ENCODE assay signal across 14 mouse cellular contexts in genomic region chr7:92280925-92281324, GRCm38 (mm10).
A peak's percentile ranks its signal among the peaks of the same experiment; 100 is the strongest.
DNase-seq lines count a peak whose midpoint lies in the region; ATAC-seq and TF ChIP-seq lines count a peak whose summit lies in the region.
"Had no signal": no experiment of that assay in that cellular context is flagged by ENCODE, and none has a peak within 500 bp of the region (broad histone marks: within the 10 kb centered on the region; RNA-seq: fewer than 3 reads in every experiment).

No protein-coding gene starts in this region.

- no peak overlapping the region for H3K4me3 ChIP-seq in hindbrain, embryonic 10.5 days
- H3K4me3 ChIP-seq in hindbrain, embryonic 13.5 days, result no peak overlapping the region
- H3K4me3 ChIP-seq in neural tube, embryonic 15.5 days (replicated peaks), result no peak overlapping the region
- H3K4me3 ChIP-seq in hindbrain, embryonic 16.5 days (ENCODE audit: low read length), result no peak overlapping the region
- H3K4me3 ChIP-seq in left cerebral cortex, adult 2 months, result no peak overlapping the region
- H3K4me3 ChIP-seq: heart, adult 2 months; intestine, embryonic 15.5 days; liver, embryonic 15.5 days had no signal

- H3K9me3 ChIP-seq in hindbrain, embryonic 10.5 days, result no peaks in the 10 kb centered on the region
- no peaks in the 10 kb centered on the region for H3K9me3 ChIP-seq in hindbrain, embryonic 13.5 days
- no peaks in the 10 kb centered on the region for H3K9me3 ChIP-seq in neural tube, embryonic 15.5 days (replicated peaks)
- H3K9me3 ChIP-seq in hindbrain, embryonic 16.5 days (ENCODE audit: control insufficient read depth, low read length), result no peaks in the 10 kb centered on the region
- H3K9me3 ChIP-seq: intestine, embryonic 15.5 days; liver, embryonic 15.5 days had no signal

- H3K27ac ChIP-seq in hindbrain, embryonic 10.5 days, result no peak overlapping the region
- H3K27ac ChIP-seq in hindbrain, embryonic 13.5 days, result no peak overlapping the region
- H3K27ac ChIP-seq in neural tube, embryonic 15.5 days (replicated peaks), result no peak overlapping the region
- no peak overlapping the region for H3K27ac ChIP-seq in hindbrain, embryonic 16.5 days (ENCODE audit: low read depth, low read length)
- H3K27ac ChIP-seq in left cerebral cortex, adult 2 months, result no peak overlapping the region
- H3K27ac ChIP-seq: heart, adult 2 months; intestine, embryonic 15.5 days; liver, embryonic 15.5 days had no signal

- no peak overlapping the region for H3K4me2 ChIP-seq in hindbrain, embryonic 13.5 days
- no peak overlapping the region for H3K4me2 ChIP-seq in neural tube, embryonic 15.5 days
- H3K4me2 ChIP-seq in hindbrain, embryonic 16.5 days (ENCODE audit: low read length), result no peak overlapping the region
- H3K4me2 ChIP-seq: intestine, embryonic 15.5 days; liver, embryonic 15.5 days had no signal

- ATAC-seq in hindbrain, embryonic 13.5 days (ENCODE audit: low FRiP score), result no peak
- no peak for ATAC-seq in neural tube, embryonic 15.5 days (ENCODE audit: low FRiP score)
- peak; percentile 43; the same call in 1 of the 2 replicates for ATAC-seq in hindbrain, embryonic 16.5 days
- ATAC-seq in megakaryocyte progenitor cell, adult 5-6 weeks (replicated peaks; ENCODE audit: poor library complexity), result no peak
- ATAC-seq: forebrain, postnatal 0 days; intestine, embryonic 15.5 days had no signal

- no peak overlapping the region for H3K9ac ChIP-seq in hindbrain, embryonic 13.5 days
- no peak overlapping the region for H3K9ac ChIP-seq in neural tube, embryonic 15.5 days (replicated peaks)
- H3K9ac ChIP-seq in hindbrain, embryonic 16.5 days (ENCODE audit: low read depth, low read length), result no peak overlapping the region
- H3K9ac ChIP-seq: forebrain, postnatal 0 days; intestine, embryonic 15.5 days; liver, embryonic 15.5 days had no signal

- no peaks in the 10 kb centered on the region for H3K27me3 ChIP-seq in hindbrain, embryonic 10.5 days (ENCODE audit: insufficient read depth, poor library complexity, severe bottlenecking)
- H3K27me3 ChIP-seq in hindbrain, embryonic 13.5 days, result no peaks in the 10 kb centered on the region
- no peaks in the 10 kb centered on the region for H3K27me3 ChIP-seq in neural tube, embryonic 15.5 days (replicated peaks)
- no peaks in the 10 kb centered on the region for H3K27me3 ChIP-seq in hindbrain, embryonic 16.5 days (replicated peaks; ENCODE audit: control insufficient read depth, insufficient read depth, low read length)
- H3K27me3 ChIP-seq: intestine, embryonic 15.5 days; liver, embryonic 15.5 days had no signal

- DNase-seq in hindbrain, embryonic 10.5 days (ENCODE audit: low spot score), result peak; percentile 24
- peak; percentile 26 for DNase-seq in neural tube, embryonic 10.5 days (ENCODE audit: extremely low spot score, low spot score)
- DNase-seq in left cerebral cortex, adult 2 months (ENCODE audit: extremely low spot score in 1 of 2, low spot score in 2 of 2), result no peak
- DNase-seq in layer of hippocampus, adult 9-10 months (ENCODE audit: low spot score), result no peak
- DNase-seq: adrenal gland, postnatal 10 days; forebrain, postnatal 0 days; heart, adult 2 months; spleen, adult 18-20 months had no signal

- WGBS in hindbrain, embryonic 10.5 days, result 34% methylated on average over 7 of the region's 7 CpGs
- WGBS in hindbrain, embryonic 13.5 days, result 25% methylated on average over 7 of the region's 7 CpGs
- 33% methylated on average over 7 of the region's 7 CpGs for WGBS in neural tube, embryonic 15.5 days
- WGBS in hindbrain, embryonic 16.5 days, result 23% methylated on average over 7 of the region's 7 CpGs

- intact Hi-C loops in left cerebral cortex, adult 2 months (cut with DNase I), result no loop called here

- 0 out of 2 replicates have a peak, but pooled peaks cover 10% of the 10 kb centered on the region for H3K4me1 ChIP-seq in hindbrain, embryonic 10.5 days (replicated peaks)
- H3K4me1 ChIP-seq in hindbrain, embryonic 13.5 days (replicated peaks), result peaks cover 15% of the 10 kb centered on the region
- H3K4me1 ChIP-seq in neural tube, embryonic 15.5 days, result peaks cover 21% of the 10 kb centered on the region
- H3K4me1 ChIP-seq in hindbrain, embryonic 16.5 days (ENCODE audit: control insufficient read depth, insufficient read depth, low read depth, low read length), result no peaks in the 10 kb centered on the region; the same call in 1 of the 2 replicates
- H3K4me1 ChIP-seq: intestine, embryonic 15.5 days; liver, embryonic 15.5 days had no signal

- no peaks in the 10 kb centered on the region for H3K36me3 ChIP-seq in hindbrain, embryonic 10.5 days
- H3K36me3 ChIP-seq in hindbrain, embryonic 13.5 days, result no peaks in the 10 kb centered on the region
- no peaks in the 10 kb centered on the region for H3K36me3 ChIP-seq in neural tube, embryonic 15.5 days
- no peaks in the 10 kb centered on the region for H3K36me3 ChIP-seq in hindbrain, embryonic 16.5 days (ENCODE audit: control insufficient read depth, insufficient read depth, low read length)
- H3K36me3 ChIP-seq: intestine, embryonic 15.5 days; liver, embryonic 15.5 days had no signal

- TF ChIP-seq CTCF in left cerebral cortex, adult 2 months (IDR thresholded peaks at IDR 0.05), result no peak

Comparison
In these comparisons a context has a peak if more than half of its experiments do, and no peak if none do; other contexts are left out.
1. DNase-seq: peak in hindbrain, embryonic 10.5 days (single experiment) and neural tube, embryonic 10.5 days (single experiment); none in left cerebral cortex, adult 2 months (0 of 2) and layer of hippocampus, adult 9-10 months (single experiment).